Mouse (Mus musculus) forebrain, embryonic 13.5 days (tissue): ENCODE results near the gene Dnajc14. TPM values are rescaled to one million over a fixed set of nuclear protein-coding genes. Genes with fewer than 3 reads are reported as not detected.

Experiments
- ATAC-seq: fragments of 200-750 bp; cut with Nextera tagmentation; 2 replicates; pipeline ENCODE4 v1.8.0; 2017
- H3K27ac ChIP-seq: fragments of 300-500 bp; sonication (generic); 2 replicates; pipeline ENCODE4 v1.5.1; 2015; ENCODE audit warnings: inconsistent platforms, mild to moderate bottlenecking, moderate library complexity
- H3K27me3 ChIP-seq: fragments of 300-500 bp; sonication (generic); 2 replicates; pipeline ENCODE4 v1.6.1; 2015; ENCODE audit warnings: mild to moderate bottlenecking, inconsistent platforms
- H3K36me3 ChIP-seq: fragments of 300-500 bp; sonication (generic); 2 replicates; pipeline ENCODE4 v1.6.1; 2015; ENCODE audit warnings: mild to moderate bottlenecking, inconsistent platforms; ENCODE audit not compliant: poor library complexity, severe bottlenecking
- H3K4me1 ChIP-seq: fragments of 300-500 bp; sonication (generic); 2 replicates; pipeline ENCODE4 v1.6.1; 2015; ENCODE audit warnings: inconsistent platforms
- H3K4me2 ChIP-seq: fragments of 300-500 bp; sonication (generic); 2 replicates; pipeline ENCODE4 v1.6.1; 2015; ENCODE audit warnings: inconsistent platforms, mild to moderate bottlenecking, moderate library complexity
- H3K4me3 ChIP-seq: fragments of 300-500 bp; sonication (generic); 2 replicates; pipeline ENCODE4 v1.5.1; 2015; ENCODE audit warnings: mild to moderate bottlenecking, inconsistent platforms
- H3K9ac ChIP-seq: fragments of 300-500 bp; sonication (generic); 2 replicates; pipeline ENCODE4 v1.6.1; 2015; ENCODE audit warnings: mild to moderate bottlenecking, inconsistent platforms
- H3K9me3 ChIP-seq: fragments of 300-500 bp; sonication (generic); replicated peaks from 2 replicates; pipeline ENCODE4 v1.6.1; 2016; ENCODE audit warnings: inconsistent platforms
- whole genome bisulfite sequencing: fragments of 180-500 bp; shearing (Covaris S2); methylation state at CpG from one replicate; pipeline ENCODE4 v1.1.7; 2015; 5-methylcytosine and 5-hydroxymethylcytosine counted together
- polyA plus RNA-seq: library from polyadenylated mRNA; unstranded; fragments of >200 nt; fragmentation: Nextera tagmentation; extraction: Ambion mirVana; gene quantifications from 2 replicates; pipeline ENCODE4 v1.2.1, GENCODE M21; 2015

Gene Dnajc14
- polyA plus RNA-seq: 52.2 and 55.9 TPM in 2 replicates

GRCm38 (mm10) chr10:128803771-128804270 lies at the start of gene Dnajc14:
Gene Dnajc14 (plus strand): TSS chr10:128804062.
- peaks cover 48% of the 10 kb centered on the region for H3K4me1 ChIP-seq
- H3K4me3 ChIP-seq: peak within 1 kb of the TSS; percentile 78
- peak within 1 kb of the TSS; percentile 98 for H3K27ac ChIP-seq
- under 1% methylated on average over 14 of the region's 14 CpGs for WGBS
- H3K27me3 ChIP-seq: no peaks in the 10 kb centered on the region
- no peaks in the 10 kb centered on the region for H3K9me3 ChIP-seq
- H3K9ac ChIP-seq: peak within 1 kb of the TSS; percentile 88
- peak; percentile 27 for ATAC-seq
- H3K4me2 ChIP-seq: peak within 1 kb of the TSS; percentile 78
- peaks cover 55% of the 10 kb centered on the region for H3K36me3 ChIP-seq

- no peaks in the 10 kb centered on the region; the same call in 1 of the 2 replicates for H3K36me3 ChIP-seq
- no peaks in the 10 kb centered on the region for H3K9me3 ChIP-seq
- no peak overlapping the region for H3K9ac ChIP-seq
- no peaks in the 10 kb centered on the region for H3K27me3 ChIP-seq
- no peak overlapping the region for H3K4me2 ChIP-seq
- H3K4me3 ChIP-seq: no peak overlapping the region
- no peak overlapping the region for H3K27ac ChIP-seq
- H3K4me1 ChIP-seq: no peaks in the 10 kb centered on the region
- ATAC-seq: no peak
- 87% methylated on average over 2 of the region's 2 CpGs for WGBS
These were observed 31.0 kb upstream of the Dnajc14 start for GRCm38 (mm10) chr10:128772895-128773294.

- H3K36me3 ChIP-seq: no peaks in the 10 kb centered on the region
- H3K9ac ChIP-seq: no peak overlapping the region
- 29% methylated on average over 5 of the region's 5 CpGs for WGBS
- no peak overlapping the region for H3K4me3 ChIP-seq
- H3K27me3 ChIP-seq: no peaks in the 10 kb centered on the region
- no peak overlapping the region for H3K27ac ChIP-seq
- no peak overlapping the region for H3K4me2 ChIP-seq
- H3K9me3 ChIP-seq: no peaks in the 10 kb centered on the region
- H3K4me1 ChIP-seq: no peaks in the 10 kb centered on the region
- ATAC-seq: no peak
These were observed 30.2 kb upstream of the Dnajc14 start for GRCm38 (mm10) chr10:128773685-128774084.

- ATAC-seq: no peak
- no peaks in the 10 kb centered on the region for H3K36me3 ChIP-seq
- H3K4me2 ChIP-seq: no peak overlapping the region
- 88% methylated on average over 2 of the region's 2 CpGs for WGBS
- H3K27me3 ChIP-seq: no peaks in the 10 kb centered on the region
- H3K4me1 ChIP-seq: no peaks in the 10 kb centered on the region
- H3K27ac ChIP-seq: no peak overlapping the region
- 0 out of 2 replicates have a peak, but pooled peaks cover 4% of the 10 kb centered on the region for H3K9me3 ChIP-seq
- no peak overlapping the region for H3K9ac ChIP-seq
- no peak overlapping the region for H3K4me3 ChIP-seq
These were observed 25.4 kb upstream of the Dnajc14 start for GRCm38 (mm10) chr10:128778441-128778840.

DNA sequence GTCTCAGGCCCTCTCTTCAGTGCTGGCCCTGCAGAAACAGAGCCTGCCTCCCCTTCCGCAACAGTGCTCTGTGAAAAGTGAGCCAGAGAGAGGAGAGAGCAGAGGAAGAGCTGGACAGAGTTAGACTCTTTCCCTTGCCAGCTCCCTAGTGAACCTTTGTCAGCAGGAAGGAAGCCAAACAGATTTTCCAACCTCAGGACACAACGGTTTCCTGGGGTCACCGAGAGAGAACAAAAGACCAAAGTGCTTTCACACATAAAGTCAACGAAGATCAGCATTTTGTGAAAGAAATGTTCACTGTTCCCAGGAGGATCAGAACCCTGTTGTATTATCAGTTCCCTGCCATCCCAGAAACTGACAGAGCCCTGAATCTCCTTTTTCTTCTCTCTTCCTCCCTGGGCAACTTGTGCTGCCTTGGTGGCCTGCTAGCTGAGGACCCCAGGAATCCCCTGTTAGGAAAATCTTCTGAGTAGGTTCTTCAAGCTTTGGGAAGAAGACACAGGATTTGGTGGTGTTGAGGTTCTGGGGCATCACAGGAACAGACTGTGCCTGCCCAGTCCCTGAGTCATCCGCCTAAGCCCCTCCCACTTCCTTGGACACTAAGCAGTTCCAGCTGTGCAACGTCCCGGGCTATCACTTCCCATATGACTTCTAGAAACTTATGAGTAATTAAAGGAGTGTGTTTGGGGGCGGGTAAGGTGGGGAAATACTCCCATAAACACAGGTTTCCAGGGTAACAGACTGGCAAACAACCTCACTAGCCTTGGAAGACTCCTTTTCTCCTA lies 24.7 kb upstream of the Dnajc14 start:
- Histone ChIP-seq H3K4me2 (no peak overlapping the region), H3K27ac (no peak overlapping the region), H3K9ac (no peak overlapping the region), H3K36me3 (no peaks in the 10 kb centered on the region), H3K4me3 (no peak overlapping the region), H3K27me3 (no peaks in the 10 kb centered on the region), H3K4me1 (no peaks in the 10 kb centered on the region), H3K9me3 (peaks cover 12% of the 10 kb centered on the region)
- 41% methylated on average over 8 of the region's 8 CpGs for WGBS
- no peak for ATAC-seq

GRCm38 (mm10) chr10:128780200-128780599 lies 23.7 kb upstream of the Dnajc14 start:
- 89% methylated on average over 1 of the region's 1 CpGs for WGBS
- H3K4me1 ChIP-seq: no peaks in the 10 kb centered on the region
- H3K27me3 ChIP-seq: no peaks in the 10 kb centered on the region
- peaks cover 20% of the 10 kb centered on the region for H3K9me3 ChIP-seq
- no peak overlapping the region for H3K9ac ChIP-seq
- no peaks in the 10 kb centered on the region for H3K36me3 ChIP-seq
- no peak overlapping the region for H3K4me3 ChIP-seq
- no peak overlapping the region for H3K27ac ChIP-seq
- no peak for ATAC-seq
- no peak overlapping the region for H3K4me2 ChIP-seq

- no peak within 1 kb of the TSS for H3K27ac ChIP-seq
- H3K36me3 ChIP-seq: no peaks in the 10 kb centered on the region
- no peak within 1 kb of the TSS for H3K9ac ChIP-seq
- no peaks in the 10 kb centered on the region for H3K4me1 ChIP-seq
- H3K9me3 ChIP-seq: no peaks in the 10 kb centered on the region
- ATAC-seq: no peak
- no peaks in the 10 kb centered on the region for H3K27me3 ChIP-seq
- 69% methylated on average over 7 of the region's 7 CpGs for WGBS
- H3K4me2 ChIP-seq: no peak within 1 kb of the TSS
- no peak within 1 kb of the TSS for H3K4me3 ChIP-seq
These were observed 13.3 kb upstream of the Dnajc14 start, which contains the start of gene Mmp19 for GRCm38 (mm10) chr10:128790398-128791124. Gene Mmp19 (plus strand): TSS chr10:128790910.

DNA sequence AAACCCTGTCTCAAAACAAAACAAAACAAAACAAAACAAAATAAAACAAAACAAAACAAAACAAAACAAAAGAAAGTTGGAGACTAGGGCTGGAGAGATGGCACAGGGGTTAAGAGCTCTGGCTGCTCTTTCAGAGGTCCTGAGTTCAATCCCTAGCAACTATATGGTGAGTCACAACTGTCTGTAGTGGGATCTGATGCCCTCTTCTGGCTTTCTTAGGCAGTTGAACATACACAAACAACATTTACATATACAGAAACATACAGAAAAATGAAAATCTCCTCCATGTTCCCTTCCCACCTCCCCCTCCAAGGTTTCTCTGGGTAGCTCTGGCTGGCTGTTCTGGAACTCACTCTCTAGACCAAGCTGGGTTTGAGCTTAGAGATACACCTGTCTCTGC lies 11.8 kb upstream of the Dnajc14 start:
- Histone ChIP-seq H3K4me2 (no peak overlapping the region), H3K4me1 (no peaks in the 10 kb centered on the region), H3K36me3 (no peaks in the 10 kb centered on the region), H3K27ac (no peak overlapping the region), H3K27me3 (no peaks in the 10 kb centered on the region), H3K9me3 (no peaks in the 10 kb centered on the region), H3K9ac (no peak overlapping the region), H3K4me3 (no peak overlapping the region)
- ATAC-seq: no peak

DNA sequence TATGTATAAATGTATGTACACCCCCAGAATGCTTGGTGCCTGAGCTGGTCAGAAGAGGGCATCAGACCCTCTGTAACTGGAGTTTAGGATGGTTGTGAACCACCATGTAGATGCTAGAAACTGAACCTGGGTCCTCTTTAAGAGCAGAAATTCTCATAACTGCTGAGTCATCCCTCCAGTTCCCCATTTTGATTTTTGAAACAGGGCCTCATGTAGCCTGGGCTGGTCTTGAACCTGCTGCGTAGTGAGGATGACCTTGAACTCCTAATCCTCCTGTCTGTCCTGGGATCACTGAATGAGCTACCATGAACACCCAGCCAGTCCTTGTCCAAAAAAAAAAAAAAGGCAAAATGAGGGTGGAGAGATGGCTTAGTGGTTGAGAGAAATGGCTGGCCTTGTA lies 10.6 kb upstream of the Dnajc14 start:
- no peak for ATAC-seq
- WGBS: 96% methylated on average over 1 of the region's 1 CpGs
- no peak overlapping the region for H3K4me3 ChIP-seq
- no peaks in the 10 kb centered on the region for H3K4me1 ChIP-seq
- no peak overlapping the region for H3K27ac ChIP-seq
- no peak overlapping the region for H3K9ac ChIP-seq
- H3K9me3 ChIP-seq: no peaks in the 10 kb centered on the region
- no peaks in the 10 kb centered on the region for H3K36me3 ChIP-seq
- H3K4me2 ChIP-seq: no peak overlapping the region
- H3K27me3 ChIP-seq: no peaks in the 10 kb centered on the region

GRCm38 (mm10) chr10:128794391-128794790 lies 9.5 kb upstream of the Dnajc14 start:
- Histone ChIP-seq H3K27ac (no peak overlapping the region), H3K27me3 (no peaks in the 10 kb centered on the region), H3K9ac (no peak overlapping the region), H3K4me3 (no peak overlapping the region), H3K36me3 (peaks cover 7% of the 10 kb centered on the region; the same call in 1 of the 2 replicates), H3K4me1 (no peaks in the 10 kb centered on the region), H3K4me2 (no peak overlapping the region), H3K9me3 (no peaks in the 10 kb centered on the region)
- no peak for ATAC-seq
- 89% methylated on average over 5 of the region's 5 CpGs for WGBS

- no peaks in the 10 kb centered on the region for H3K4me1 ChIP-seq
- 93% methylated on average over 3 of the region's 3 CpGs for WGBS
- ATAC-seq: no peak
- no peaks in the 10 kb centered on the region for H3K27me3 ChIP-seq
- no peak overlapping the region for H3K27ac ChIP-seq
- no peaks in the 10 kb centered on the region for H3K9me3 ChIP-seq
- H3K9ac ChIP-seq: no peak overlapping the region
- peaks cover 17% of the 10 kb centered on the region for H3K36me3 ChIP-seq
- H3K4me3 ChIP-seq: no peak overlapping the region
- H3K4me2 ChIP-seq: no peak overlapping the region
These were observed 8.3 kb upstream of the Dnajc14 start for GRCm38 (mm10) chr10:128795581-128795980.

GRCm38 (mm10) chr10:128798676-128799075 lies 5.2 kb upstream of the Dnajc14 start:
- 95% methylated on average over 8 of the region's 8 CpGs for WGBS
- Histone ChIP-seq H3K4me3 (no peak overlapping the region), H3K9ac (no peak overlapping the region)

More at GRCm38 (mm10) chr10:128798676-128799075, 5.2 kb upstream of the Dnajc14 start:
- no peak for ATAC-seq
- H3K36me3 ChIP-seq: peaks cover 34% of the 10 kb centered on the region
- no peak overlapping the region for H3K27ac ChIP-seq
- H3K9me3 ChIP-seq: no peaks in the 10 kb centered on the region
- no peaks in the 10 kb centered on the region for H3K27me3 ChIP-seq
- no peak overlapping the region for H3K4me2 ChIP-seq
- H3K4me1 ChIP-seq: peaks cover 16% of the 10 kb centered on the region
